Mouse (Mus musculus) heart, embryonic 12.5 days (tissue): ENCODE results near the gene Gls2. TPM values are rescaled to one million over a fixed set of nuclear protein-coding genes. Genes with fewer than 3 reads are reported as not detected.
A peak's percentile ranks its signal among the peaks of the same experiment; 100 is the strongest.
"Not testable (repeated sequence)": the region's sequence is repeated elsewhere in the genome, so short reads cannot be mapped to it uniquely, and the experiment has no call there.

Experiments used
- ATAC-seq: fragments of 200-750 bp; cut with Nextera tagmentation; 2 replicates; pipeline ENCODE4 v1.8.0; 2017; ENCODE audit warnings: moderate TSS enrichment, moderate library complexity; ENCODE audit not compliant: insufficient number of reproducible peaks, low FRiP score
- H3K27ac ChIP-seq: fragments of 300-500 bp; sonication (generic); 2 replicates; pipeline ENCODE4 v1.5.1; 2016; ENCODE audit warnings: mild to moderate bottlenecking, moderate library complexity; ENCODE audit not compliant: poor library complexity, severe bottlenecking
- H3K27me3 ChIP-seq: fragments of 300-500 bp; sonication (generic); replicated peaks from 2 replicates; pipeline ENCODE4 v1.6.1; 2016; ENCODE audit warnings: mild to moderate bottlenecking, moderate library complexity
- H3K36me3 ChIP-seq: fragments of 300-500 bp; sonication (generic); 2 replicates; pipeline ENCODE4 v1.6.1; 2016; ENCODE audit warnings: mild to moderate bottlenecking, moderate library complexity
- H3K4me1 ChIP-seq: fragments of 300-500 bp; sonication (generic); replicated peaks from 2 replicates; pipeline ENCODE4 v1.6.1; 2016; ENCODE audit warnings: mild to moderate bottlenecking
- H3K4me2 ChIP-seq: fragments of 300-500 bp; sonication (generic); 2 replicates; pipeline ENCODE4 v1.6.1; 2016; ENCODE audit warnings: mild to moderate bottlenecking, moderate library complexity
- H3K4me3 ChIP-seq: fragments of 300-500 bp; sonication (generic); 2 replicates; pipeline ENCODE4 v1.5.1; 2016; ENCODE audit warnings: mild to moderate bottlenecking
- H3K9ac ChIP-seq: fragments of 300-500 bp; sonication (generic); 2 replicates; pipeline ENCODE4 v1.6.1; 2016; ENCODE audit warnings: mild to moderate bottlenecking, moderate library complexity
- H3K9me3 ChIP-seq: fragments of 300-500 bp; sonication (generic); replicated peaks from 2 replicates; pipeline ENCODE4 v1.6.1; 2016; ENCODE audit warnings: mild to moderate bottlenecking, moderate library complexity
- WGBS: fragments of 180-500 bp; shearing (Covaris S2); methylation state at CpG from one replicate; pipeline ENCODE4 v1.1.7; 2016; 5-methylcytosine and 5-hydroxymethylcytosine counted together
- polyA plus RNA-seq: library from polyadenylated mRNA; unstranded; fragments of >200 nt; fragmentation: Nextera tagmentation; extraction: Ambion mirVana; gene quantifications from 2 replicates; pipeline ENCODE4 v1.2.1, GENCODE M21; 2016

Gls2 gene
- polyA plus RNA-seq, 1 experiment from 2014 or later: 0.47 TPM

GRCm38 (mm10) chr10:128177316-128177715 lies 16.9 kb upstream of the Gls2 start:
- Histone ChIP-seq H3K9ac (no peak overlapping the region), H3K9me3 (no peaks in the 10 kb centered on the region), H3K27ac (no peak overlapping the region), H3K4me1 (peaks cover 34% of the 10 kb centered on the region), H3K27me3 (no peaks in the 10 kb centered on the region), H3K4me3 (no peak overlapping the region), H3K4me2 (no peak overlapping the region), H3K36me3 (no peaks in the 10 kb centered on the region)
- ATAC-seq: no peak
- 77% methylated on average over 4 of the region's 4 CpGs for WGBS

- Histone ChIP-seq H3K4me3 (peak within 1 kb of the TSS; percentile 38), H3K4me1 (peaks cover 17% of the 10 kb centered on the region), H3K27me3 (no peaks in the 10 kb centered on the region), H3K36me3 (no peaks in the 10 kb centered on the region), H3K27ac (peak within 1 kb of the TSS; percentile 82), H3K9me3 (no peaks in the 10 kb centered on the region), H3K9ac (peak within 1 kb of the TSS; percentile 54), H3K4me2 (peak within 1 kb of the TSS; percentile 72)
- WGBS: under 1% methylated on average over 6 of the region's 6 CpGs
- ATAC-seq: peak; percentile 52; the same call in 1 of the 2 replicates
Observed at GRCm38 (mm10) chr10:128179989-128180388, 14.3 kb upstream of the Gls2 start, which contains the start of gene Rbms2. Gene Rbms2 (minus strand): TSS chr10:128180297.

- WGBS: 83% methylated on average over 2 of the region's 2 CpGs
- Histone ChIP-seq H3K9ac (peak overlapping the region; percentile 55), H3K4me3 (no peak overlapping the region), H3K4me1 (peaks cover 7% of the 10 kb centered on the region; the same call in 1 of the 2 replicates), H3K36me3 (no peaks in the 10 kb centered on the region), H3K4me2 (no peak overlapping the region), H3K27ac (no peak overlapping the region), H3K27me3 (no peaks in the 10 kb centered on the region), H3K9me3 (no peaks in the 10 kb centered on the region)
- no peak for ATAC-seq
Observed at GRCm38 (mm10) chr10:128184296-128184695, 10.0 kb upstream of the Gls2 start.

- H3K4me3 ChIP-seq: no peak overlapping the region
- H3K27ac ChIP-seq: no peak overlapping the region
- no peak overlapping the region for H3K4me2 ChIP-seq
- H3K9me3 ChIP-seq: no peaks in the 10 kb centered on the region
- no peaks in the 10 kb centered on the region for H3K36me3 ChIP-seq
- H3K9ac ChIP-seq: no peak overlapping the region
- ATAC-seq: no peak
- no peaks in the 10 kb centered on the region for H3K4me1 ChIP-seq
- 68% methylated on average over 6 of the region's 6 CpGs for WGBS
- H3K27me3 ChIP-seq: no peaks in the 10 kb centered on the region
Observed at GRCm38 (mm10) chr10:128185277-128185940, 8.8 kb upstream of the Gls2 start.

- peak; percentile 47; the same call in 1 of the 2 replicates for ATAC-seq
Observed at GRCm38 (mm10) chr10:128185959-128186358, 8.3 kb upstream of the Gls2 start.

GRCm38 (mm10) chr10:128187181-128187605 lies 7.1 kb upstream of the Gls2 start:
- ATAC-seq: 0 out of 2 replicates have a peak, but pooled peaks have one; percentile 63
- 49% methylated on average over 5 of the region's 5 CpGs for WGBS
- Histone ChIP-seq H3K36me3 (no peaks in the 10 kb centered on the region), H3K9ac (no peak overlapping the region), H3K27ac (no peak overlapping the region), H3K9me3 (no peaks in the 10 kb centered on the region), H3K4me2 (no peak overlapping the region), H3K27me3 (no peaks in the 10 kb centered on the region), H3K4me3 (no peak overlapping the region), H3K4me1 (0 out of 2 replicates have a peak, but pooled peaks cover 6% of the 10 kb centered on the region)

More at GRCm38 (mm10) chr10:128185959-128186358, 8.3 kb upstream of the Gls2 start:
- WGBS: 41% methylated on average over 2 of the region's 2 CpGs
- Histone ChIP-seq H3K27me3 (no peaks in the 10 kb centered on the region), H3K27ac (no peak overlapping the region), H3K9me3 (no peaks in the 10 kb centered on the region), H3K4me3 (no peak overlapping the region), H3K4me1 (no peaks in the 10 kb centered on the region), H3K36me3 (no peaks in the 10 kb centered on the region), H3K4me2 (no peak overlapping the region), H3K9ac (no peak overlapping the region)

GRCm38 (mm10) chr10:128188242-128188877 lies 5.9 kb upstream of the Gls2 start:
- no peaks in the 10 kb centered on the region for H3K36me3 ChIP-seq
- no peak overlapping the region for H3K4me3 ChIP-seq
- no peak overlapping the region for H3K9ac ChIP-seq
- H3K9me3 ChIP-seq: no peaks in the 10 kb centered on the region
- H3K4me1 ChIP-seq: 0 out of 2 replicates have a peak, but pooled peaks cover 6% of the 10 kb centered on the region
- WGBS: 53% methylated on average over 2 of the region's 2 CpGs
- no peak for ATAC-seq
- H3K27me3 ChIP-seq: no peaks in the 10 kb centered on the region
- H3K27ac ChIP-seq: no peak overlapping the region
- no peak overlapping the region for H3K4me2 ChIP-seq

GRCm38 (mm10) chr10:128191472-128191871 lies 2.8 kb upstream of the Gls2 start:
- Histone ChIP-seq H3K27me3 (peaks cover 20% of the 10 kb centered on the region), H3K4me3 (no peak overlapping the region), H3K27ac (no peak overlapping the region), H3K4me2 (no peak overlapping the region), H3K36me3 (no peaks in the 10 kb centered on the region), H3K4me1 (peaks cover 15% of the 10 kb centered on the region), H3K9me3 (no peaks in the 10 kb centered on the region), H3K9ac (no peak overlapping the region)
- WGBS: 46% methylated on average over 2 of the region's 2 CpGs
- ATAC-seq: no peak

- not testable (repeated sequence) for H3K9ac ChIP-seq, H3K4me3 ChIP-seq, ATAC-seq, H3K4me2 ChIP-seq, H3K9me3 ChIP-seq, H3K27ac ChIP-seq, H3K36me3 ChIP-seq
- peaks cover 15% of the 10 kb centered on the region for H3K4me1 ChIP-seq
- WGBS: 87% methylated on average over 3 of the region's 3 CpGs
- H3K27me3 ChIP-seq: peaks cover 26% of the 10 kb centered on the region
Observed at GRCm38 (mm10) chr10:128192030-128192766, 2.1 kb upstream of the Gls2 start.

- no peaks in the 10 kb centered on the region for H3K9me3 ChIP-seq
- H3K36me3 ChIP-seq: no peaks in the 10 kb centered on the region
- no peak overlapping the region for H3K4me2 ChIP-seq
- H3K27ac ChIP-seq: no peak overlapping the region
- WGBS: 92% methylated on average over 6 of the region's 6 CpGs
- no peak overlapping the region for H3K4me3 ChIP-seq
- no peak overlapping the region for H3K9ac ChIP-seq
- H3K27me3 ChIP-seq: peaks cover 26% of the 10 kb centered on the region
- ATAC-seq: no peak
- peaks cover 15% of the 10 kb centered on the region for H3K4me1 ChIP-seq
Observed at GRCm38 (mm10) chr10:128193113-128193512, 1.1 kb upstream of the Gls2 start.
